Mouse (Mus musculus) cerebellum, adult 2 months (tissue): ENCODE measurements around the gene Timp2.

ENCODE experiments used
- CTCF ChIP-seq: fragments of 200-500 bp; IDR thresholded peaks from 2 replicates; pipeline ENCODE4 v1.5.1; 2011; ENCODE audit warnings: low read depth, mild to moderate bottlenecking, control low read depth, low read length, moderate library complexity, borderline replicate concordance; ENCODE audit not compliant: insufficient read depth
- POLR2A ChIP-seq: fragments of 200-500 bp; IDR thresholded peaks from 2 replicates; pipeline ENCODE4 v1.6.1; 2011; ENCODE audit warnings: low read length, control low read depth, borderline replicate concordance; ENCODE audit not compliant: insufficient read depth

DNA sequence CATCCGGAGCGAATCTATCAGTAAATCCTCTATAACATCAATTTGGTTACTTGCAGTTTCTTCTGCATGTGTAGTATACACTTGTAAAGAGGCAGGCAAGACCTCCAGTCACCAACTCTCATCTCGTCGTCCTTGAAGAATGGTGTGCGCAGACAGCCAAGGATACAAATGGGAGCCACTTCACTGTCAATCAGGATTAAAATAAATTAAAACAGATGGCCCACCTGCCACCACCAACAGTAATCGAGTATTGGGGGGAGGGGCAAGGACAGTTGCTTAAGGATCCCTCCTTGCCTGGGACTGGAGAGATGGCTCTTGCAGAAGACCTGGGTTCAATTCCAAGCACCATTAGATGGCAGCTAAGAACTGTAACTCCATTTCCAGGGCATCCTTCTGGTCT is 62.9 kb downstream of the Timp2 start:
- TF ChIP-seq CTCF (no peak), POLR2A (no peak)
